In the genomic region with DNA sequence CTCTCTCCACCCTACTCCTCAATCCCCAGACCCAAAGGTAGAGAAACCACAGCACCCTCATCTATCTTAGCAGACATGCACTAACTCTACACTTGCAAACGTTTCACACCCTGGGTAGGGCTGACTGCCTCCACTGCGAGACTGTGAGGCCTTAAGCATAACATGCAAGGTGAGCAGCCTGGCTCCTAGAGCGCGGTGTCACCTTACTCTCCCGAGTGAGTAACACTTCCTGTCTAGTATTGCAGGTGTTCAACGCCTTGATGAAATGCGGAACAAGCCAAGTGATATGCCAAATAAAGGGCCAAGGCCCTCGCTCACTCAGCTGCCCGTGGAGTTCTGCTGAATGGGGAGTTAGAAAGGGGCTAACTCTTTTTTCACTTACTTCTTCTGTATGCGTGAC, we compare ENCODE assay signal across 15 mouse cellular contexts. TPM values are rescaled to one million over a fixed set of nuclear protein-coding genes. Genes with fewer than 3 reads are reported as not detected.
DNase-seq lines count a peak whose midpoint lies in the region; ATAC-seq and TF ChIP-seq lines count a peak whose summit lies in the region.
"Had no signal": no experiment of that assay in that cellular context is flagged by ENCODE, and none has a peak within 500 bp of the region (broad histone marks: within the 10 kb centered on the region; RNA-seq: fewer than 3 reads in every experiment).

No protein-coding gene starts in this region.

- 79% methylated on average over 10 of the region's 10 CpGs for WGBS in embryonic facial prominence, embryonic 10.5 days
- WGBS in forebrain, embryonic 12.5 days = 91% methylated on average over 10 of the region's 10 CpGs
- 92% methylated on average over 10 of the region's 10 CpGs for WGBS in midbrain, postnatal 0 days

- H3K36me3 ChIP-seq in embryonic facial prominence, embryonic 10.5 days (replicated peaks) = peaks cover 38% of the 10 kb centered on the region
- peaks cover 11% of the 10 kb centered on the region for H3K36me3 ChIP-seq in forebrain, embryonic 12.5 days (replicated peaks)
- H3K36me3 ChIP-seq in midbrain, postnatal 0 days (ENCODE audit: insufficient read depth, low read length) = peaks cover 5% of the 10 kb centered on the region

- H3K9ac ChIP-seq in forebrain, embryonic 12.5 days = no peak overlapping the region
- no peak overlapping the region for H3K9ac ChIP-seq in midbrain, postnatal 0 days (replicated peaks; ENCODE audit: low read length, poor library complexity, severe bottlenecking)
- H3K9ac ChIP-seq: stomach, embryonic 15.5 days had no signal

- no peaks in the 10 kb centered on the region for H3K27me3 ChIP-seq in embryonic facial prominence, embryonic 10.5 days (replicated peaks; ENCODE audit: low read depth, poor library complexity, severe bottlenecking)
- no peaks in the 10 kb centered on the region for H3K27me3 ChIP-seq in forebrain, embryonic 12.5 days
- H3K27me3 ChIP-seq in midbrain, postnatal 0 days (ENCODE audit: insufficient read depth, low read length) = no peaks in the 10 kb centered on the region
- H3K27me3 ChIP-seq: Patski; stomach, embryonic 15.5 days had no signal

- no peak overlapping the region for H3K4me3 ChIP-seq in embryonic facial prominence, embryonic 10.5 days
- no peak overlapping the region for H3K4me3 ChIP-seq in forebrain, embryonic 12.5 days (replicated peaks)
- no peak overlapping the region for H3K4me3 ChIP-seq in midbrain, postnatal 0 days (ENCODE audit: low read depth, low read length)
- H3K4me3 ChIP-seq: left cerebral cortex, adult 2 months; stomach, embryonic 15.5 days had no signal

- no peak overlapping the region for H3K4me2 ChIP-seq in forebrain, embryonic 12.5 days
- no peak overlapping the region for H3K4me2 ChIP-seq in midbrain, postnatal 0 days (ENCODE audit: low read depth, low read length, poor library complexity, severe bottlenecking)
- H3K4me2 ChIP-seq: stomach, embryonic 15.5 days had no signal

- ATAC-seq in monocyte, adult 5-6 weeks (replicated peaks; ENCODE audit: insufficient number of reproducible peaks, low FRiP score, low TSS enrichment, poor library complexity, severe bottlenecking) = peak; percentile 19; the same call in 1 of the 2 replicates
- ATAC-seq in forebrain, embryonic 12.5 days (ENCODE audit: low FRiP score) = no peak
- no peak for ATAC-seq in midbrain, postnatal 0 days (ENCODE audit: low FRiP score)
- ATAC-seq: Patski had no signal

- H3K4me1 ChIP-seq in embryonic facial prominence, embryonic 10.5 days = peaks cover 4% of the 10 kb centered on the region; the same call in 1 of the 2 replicates
- no peaks in the 10 kb centered on the region for H3K4me1 ChIP-seq in forebrain, embryonic 12.5 days
- no peaks in the 10 kb centered on the region for H3K4me1 ChIP-seq in midbrain, postnatal 0 days (ENCODE audit: insufficient read depth, low read length)

- peak; percentile 12 for DNase-seq in urinary bladder, postnatal 14 days (ENCODE audit: low spot score)
- DNase-seq in urinary bladder, postnatal 25 days (ENCODE audit: low spot score) = no peak
- peak; percentile 13 for DNase-seq in embryonic facial prominence, embryonic 10.5 days (ENCODE audit: low spot score)
- DNase-seq in gastrocnemius, adult 8-10 months (ENCODE audit: low spot score in 2 of 2) = no peak
- DNase-seq in midbrain, postnatal 0 days (ENCODE audit: low spot score) = no peak
- DNase-seq: heart, adult 18-20 months had no signal

- H3K27ac ChIP-seq in embryonic facial prominence, embryonic 10.5 days (replicated peaks) = no peak overlapping the region
- no peak overlapping the region for H3K27ac ChIP-seq in forebrain, embryonic 12.5 days
- H3K27ac ChIP-seq in midbrain, postnatal 0 days (ENCODE audit: low read depth, low read length) = no peak overlapping the region
- H3K27ac ChIP-seq: kidney, postnatal 0 days; left cerebral cortex, adult 2 months; stomach, embryonic 15.5 days had no signal

- no peak for TF ChIP-seq CTCF in midbrain, postnatal 0 days (IDR thresholded peaks at IDR 0.05)

- H3K9me3 ChIP-seq in embryonic facial prominence, embryonic 10.5 days = no peaks in the 10 kb centered on the region
- no peaks in the 10 kb centered on the region for H3K9me3 ChIP-seq in forebrain, embryonic 12.5 days
- H3K9me3 ChIP-seq in midbrain, postnatal 0 days (ENCODE audit: low read length) = no peaks in the 10 kb centered on the region
- H3K9me3 ChIP-seq: stomach, embryonic 15.5 days had no signal

RNA-seq across cellular contexts. Expression of gene Rfc1, which starts 13.3 kb away (rescaled TPM):
- polyA plus RNA-seq in embryonic facial prominence, embryonic 10.5 days (2016; fragmentation: Nextera tagmentation; extraction: Ambion mirVana) = 103 and 108 TPM in 2 replicates
- 35.2 to 67.2 TPM (median 41.1 TPM) in 3 replicates for total RNA-seq in monocyte, adult 5-6 weeks (2017)
- 88.1 and 93.8 TPM in 2 replicates for polyA plus RNA-seq in forebrain, embryonic 12.5 days (2016; fragmentation: Nextera tagmentation; extraction: Ambion mirVana)
- 10 to 100 TPM; 23.6 to 32.0 (median 28.3) TPM for total RNA-seq in gastrocnemius, adult 8-10 months (2022)
- total RNA-seq in midbrain, postnatal 0 days (2014; rRNA removed) = 13.7 and 22.7 TPM in 2 replicates
- 19.5 and 27.7 TPM in 2 replicates for polyA plus RNA-seq in midbrain, postnatal 0 days (2015; fragmentation: Nextera tagmentation; extraction: Ambion mirVana)

RNA-seq across cellular contexts. Expression of gene Klb, which starts 25.9 kb away (rescaled TPM):
- not detected in 2 replicates for polyA plus RNA-seq in embryonic facial prominence, embryonic 10.5 days (2016; fragmentation: Nextera tagmentation; extraction: Ambion mirVana)
- total RNA-seq in monocyte, adult 5-6 weeks (2017) = not detected in 3 replicates
- 0.13 TPM in 1 of 2 replicates, not detected in the other for polyA plus RNA-seq in forebrain, embryonic 12.5 days (2016; fragmentation: Nextera tagmentation; extraction: Ambion mirVana)
- under 1 TPM in 3 of 4 experiments, not detected in 1; 0.09 to 0.16 (median 0.10) TPM for total RNA-seq in gastrocnemius, adult 8-10 months (2022)
- 0.11 TPM in 1 of 2 replicates, not detected in the other for total RNA-seq in midbrain, postnatal 0 days (2014; rRNA removed)
- polyA plus RNA-seq in midbrain, postnatal 0 days (2015; fragmentation: Nextera tagmentation; extraction: Ambion mirVana) = 0.10 and 0.12 TPM in 2 replicates
- total RNA-seq: common myeloid progenitor, adult 5-6 weeks had no signal
- polyA plus RNA-seq: forebrain, embryonic 11.5 days; hindbrain, embryonic 11.5 days had no signal

Comparison
In these comparisons a context has a peak if more than half of its experiments do, and no peak if none do; other contexts are left out.
1. DNase-seq: peak in urinary bladder, postnatal 14 days (single experiment) and embryonic facial prominence, embryonic 10.5 days (single experiment); none in urinary bladder, postnatal 25 days (single experiment), gastrocnemius, adult 8-10 months (0 of 2) and midbrain, postnatal 0 days (single experiment).